Mouse (Mus musculus) liver (tissue): ENCODE data around the gene 9130019O22Rik.

Source experiments
- DNase-seq: peaks from one replicate; pipeline ENCODE4 v3.0.0-alpha.2; 2020; ENCODE audit warnings: mixed read lengths

9130019O22Rik gene

GRCm38 (mm10) chr7:127337636-127338035, 49.3 kb downstream of the 9130019O22Rik start:
- DNase-seq: no peak

- no peak for DNase-seq
Observed at GRCm38 (mm10) chr7:127335604-127336003, 51.4 kb downstream of the 9130019O22Rik start.

- no peak for DNase-seq
Observed at GRCm38 (mm10) chr7:127333240-127333639, 53.7 kb downstream of the 9130019O22Rik start.
